Mouse (Mus musculus): ENCODE measurements around the gene Epo.

- TF ChIP-seq CTCF (conservative IDR thresholded peaks at IDR 0.05 in 1 of 2, IDR thresholded peaks at IDR 0.05 in 1 of 2; ENCODE audit: low read depth in 2 of 2, low read length in 2 of 2), result no peak
- TF ChIP-seq EP300 (IDR thresholded peaks at IDR 0.05; ENCODE audit: low read length), result no peak
- no peak for TF ChIP-seq USF1 (IDR thresholded peaks at IDR 0.05; ENCODE audit: low read depth, low read length)
- no peak for TF ChIP-seq ELF1 (IDR thresholded peaks at IDR 0.05; ENCODE audit: low read depth, low read length)
Observed at GRCm38 (mm10) chr5:137561556-137561955, 28.5 kb upstream of the Epo start.
